Mouse (Mus musculus): ENCODE results near the gene Fga.

Gene Fga

DNA sequence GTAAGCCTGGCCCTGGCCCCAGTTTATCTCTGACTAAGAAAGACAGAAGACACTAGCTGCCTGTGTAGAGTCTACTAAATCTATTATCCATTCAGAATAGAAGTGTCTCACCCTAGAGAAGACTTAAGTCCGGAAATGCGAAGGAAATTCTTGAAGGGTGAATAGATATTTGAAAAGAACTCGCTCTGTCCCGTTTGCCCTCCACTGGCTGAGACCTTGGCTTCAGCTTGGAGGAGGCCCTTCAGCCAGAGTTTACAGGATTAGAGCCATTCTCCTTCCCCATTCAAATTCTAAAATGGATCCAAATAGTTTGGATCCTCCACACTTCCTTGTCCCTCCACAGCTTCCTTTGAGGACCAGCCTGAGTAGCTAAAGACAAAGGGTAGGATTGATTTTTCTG lies 4.5 kb downstream of the Fga start:
- DNase-seq, result no peak

- DNase-seq, result no peak
These were observed 7.0 kb downstream of the Fga start for GRCm38 (mm10) chr3:83032746-83033308.

DNA sequence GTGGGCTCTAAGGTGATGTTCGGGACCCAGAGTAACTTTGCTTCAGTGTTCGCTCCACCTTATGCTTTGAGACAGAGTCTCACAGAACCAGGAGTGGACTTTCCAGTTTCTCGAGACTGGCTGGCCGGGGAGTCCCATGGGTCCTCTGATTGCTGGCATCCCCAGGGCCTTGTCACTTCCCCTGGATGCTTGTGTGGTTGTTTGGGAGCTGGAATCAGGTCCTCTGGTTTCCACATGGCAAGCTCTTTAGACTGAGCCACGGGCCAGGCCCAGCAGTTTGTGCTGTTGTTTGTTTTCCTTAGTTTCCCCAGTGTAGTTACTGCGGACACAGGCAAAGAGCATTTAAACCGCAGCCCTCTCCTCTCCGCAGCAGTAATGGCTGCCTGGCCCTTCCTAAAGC lies 7.9 kb downstream of the Fga start:
- DNase-seq, result no peak

DNA sequence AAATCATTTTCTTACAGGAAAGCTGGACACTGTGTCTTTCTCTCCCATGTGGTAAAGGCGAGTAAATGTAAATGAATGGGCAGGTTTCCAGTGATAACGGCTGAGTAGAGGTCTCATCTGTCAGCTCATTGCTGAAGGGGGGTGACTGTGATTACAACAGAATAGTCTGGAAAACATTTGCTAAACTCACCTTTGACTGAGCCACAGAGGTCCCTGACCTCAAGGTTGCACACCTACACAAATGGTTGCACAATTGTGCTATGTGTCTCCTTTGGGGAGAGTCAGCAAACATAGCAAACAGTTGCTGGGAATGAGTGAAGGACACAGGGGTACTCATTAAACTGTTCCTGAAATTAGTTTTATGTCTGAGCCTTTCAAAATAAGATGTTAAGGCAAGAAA lies 13.0 kb downstream of the Fga start:
- peak; percentile 29 for DNase-seq

GRCm38 (mm10) chr3:83039666-83040065 lies 13.8 kb downstream of the Fga start:
- DNase-seq, result no peak

- no peak for DNase-seq
These were observed 16.6 kb downstream of the Fga start for GRCm38 (mm10) chr3:83042451-83042850.

- no peak for DNase-seq
These were observed 20.8 kb downstream of the Fga start for GRCm38 (mm10) chr3:83046649-83047048.

- DNase-seq, result no peak
These were observed 23.8 kb downstream of the Fga start, which contains the start of gene Fgb for GRCm38 (mm10) chr3:83049680-83050079. Gene Fgb, minus strand, starts transcription at chr3:83049863.

- DNase-seq, result no peak
These were observed 24.8 kb downstream of the Fga start for GRCm38 (mm10) chr3:83050661-83051060.

DNA sequence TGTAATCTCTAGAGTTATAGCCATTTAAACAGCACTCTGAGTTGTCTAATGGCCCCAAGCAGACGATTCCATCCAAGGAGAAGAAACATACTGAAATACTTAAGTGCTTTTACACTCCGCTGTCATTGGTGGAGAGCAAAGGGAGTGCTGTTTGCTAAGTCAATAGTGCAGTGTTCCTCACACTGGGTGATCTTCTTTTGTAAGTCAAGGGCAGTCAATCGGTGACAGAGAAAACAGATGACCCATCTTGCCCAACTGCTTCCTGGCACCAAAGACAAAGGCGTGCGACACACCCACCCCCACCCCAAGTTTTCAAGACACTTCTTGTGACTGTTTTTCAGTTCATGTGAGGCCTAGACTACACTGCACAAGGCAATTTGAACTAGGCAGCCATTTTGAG lies 26.2 kb downstream of the Fga start:
- no peak for DNase-seq

- DNase-seq, result no peak
These were observed 27.2 kb downstream of the Fga start for GRCm38 (mm10) chr3:83053126-83053525.

DNA sequence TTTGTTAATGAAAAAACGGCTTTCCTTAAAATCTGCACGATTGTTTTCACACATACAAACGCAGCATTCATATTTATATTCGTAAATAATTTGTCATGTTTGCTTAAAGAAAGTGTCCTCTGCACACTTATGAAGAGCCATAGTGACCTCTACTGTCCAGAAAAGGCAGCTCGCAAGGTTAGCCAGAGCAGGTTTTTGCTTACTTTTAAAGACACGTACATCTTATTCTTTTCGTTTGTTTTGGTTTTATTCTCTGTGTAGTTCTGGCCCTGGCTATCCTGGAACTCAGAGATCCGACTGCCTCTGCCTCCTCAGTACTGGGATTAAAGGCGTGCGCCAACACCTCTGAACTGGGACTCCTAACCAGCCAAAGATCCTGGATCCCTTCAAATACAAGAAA lies 27.9 kb downstream of the Fga start:
- DNase-seq, result peak; percentile 59

GRCm38 (mm10) chr3:83054759-83055158 lies 28.9 kb downstream of the Fga start:
- no peak for DNase-seq

GRCm38 (mm10) chr3:83055281-83056038 lies 29.6 kb downstream of the Fga start, which contains the start of gene Plrg1:
Gene Plrg1, plus strand, starts transcription at chr3:83055522.
- DNase-seq, result peak; percentile 98

DNA sequence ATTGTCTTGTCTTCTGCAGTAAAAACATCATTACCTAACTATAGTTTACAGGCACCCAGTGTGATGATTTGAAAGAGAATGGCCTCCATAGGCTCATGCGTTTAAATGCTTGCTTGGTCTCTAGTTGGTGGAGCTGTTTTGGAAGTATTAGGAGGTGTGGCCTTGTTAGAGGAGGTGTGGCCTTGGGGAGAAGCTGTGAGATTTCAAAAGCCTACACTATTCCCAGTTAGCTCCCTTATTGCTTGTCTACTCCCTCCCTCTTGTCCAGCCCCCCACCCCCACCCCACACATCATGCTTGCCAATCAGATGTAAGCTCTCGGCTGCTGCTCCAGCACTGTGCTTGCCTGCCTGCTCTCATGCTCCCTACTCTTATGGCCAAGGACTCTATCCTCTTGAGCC lies 31.2 kb downstream of the Fga start:
- DNase-seq, result no peak

DNA sequence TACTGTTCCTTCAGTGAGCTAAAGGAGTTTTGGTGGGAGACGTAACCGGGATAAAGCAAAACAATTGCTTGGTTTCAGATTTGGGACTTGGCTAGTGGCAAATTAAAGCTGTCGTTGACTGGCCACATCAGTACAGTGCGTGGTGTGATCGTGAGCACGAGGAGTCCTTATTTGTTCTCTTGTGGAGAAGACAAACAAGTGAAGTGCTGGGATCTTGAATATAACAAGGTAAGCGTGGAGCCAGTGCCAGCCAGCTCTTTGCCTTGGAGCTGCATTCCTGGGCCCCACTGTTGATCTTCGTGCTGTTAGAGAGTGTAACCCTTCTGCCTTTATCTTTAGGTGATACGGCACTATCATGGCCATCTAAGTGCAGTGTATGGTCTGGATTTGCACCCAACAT lies 42.0 kb downstream of the Fga start:
- DNase-seq, result no peak

GRCm38 (mm10) chr3:83068869-83069268 lies 43.0 kb downstream of the Fga start:
- DNase-seq, result no peak

DNA sequence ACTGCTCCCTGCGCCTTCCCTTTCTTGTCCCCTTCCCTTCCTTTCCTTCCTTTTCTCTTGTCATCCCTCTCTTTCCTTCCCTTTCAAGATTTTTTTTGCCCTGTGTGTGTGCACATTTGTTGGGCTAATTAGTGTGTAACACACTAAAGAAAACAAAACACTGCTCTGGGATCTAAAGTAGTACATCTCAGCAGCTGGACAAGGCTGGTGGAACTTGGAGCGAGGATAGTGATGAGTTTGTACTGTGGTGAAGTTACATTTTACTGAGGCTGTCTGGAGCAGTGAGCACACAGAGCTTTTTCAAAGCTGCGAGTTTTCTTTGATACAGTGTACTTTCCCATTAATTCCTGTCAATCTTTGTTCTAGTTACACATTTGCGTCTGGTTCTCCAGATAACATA lies 44.4 kb downstream of the Fga start:
- no peak for DNase-seq

- DNase-seq, result no peak
These were observed 50.7 kb downstream of the Fga start for GRCm38 (mm10) chr3:83076563-83076962.

DNA sequence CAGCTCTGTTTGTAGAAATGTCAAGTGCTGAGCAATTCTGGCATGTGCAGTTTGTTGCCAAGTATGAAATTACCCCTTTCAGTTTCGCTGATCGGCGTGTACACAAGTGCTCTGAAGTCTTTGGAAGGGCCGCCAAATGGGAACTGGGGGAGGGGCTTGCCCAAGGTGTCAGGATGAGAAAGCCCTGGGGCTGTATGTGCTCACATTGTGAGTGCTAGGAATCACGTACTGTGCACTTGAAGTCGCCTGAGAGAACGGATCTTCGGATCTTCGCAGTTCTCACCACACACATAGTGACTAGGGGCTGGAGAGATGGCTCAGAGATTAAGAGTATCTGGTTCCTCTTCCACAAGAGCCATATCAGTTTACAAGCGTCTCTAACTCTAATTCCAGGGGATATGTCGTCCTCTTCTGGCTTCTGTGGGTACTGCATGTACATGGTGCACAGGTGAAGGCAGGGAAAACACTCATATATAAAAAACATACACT lies 54.7 kb downstream of the Fga start:
- peak; percentile 69 for DNase-seq

Data from kidney, adult 9 months (tissue).